Mouse (Mus musculus) macrophage (primary cell): Measurements from ENCODE around the gene Scarf1. TPM values are rescaled to one million over a fixed set of nuclear protein-coding genes. Genes with fewer than 3 reads are reported as not detected.

Experiments used
- H3K27ac ChIP-seq: fragments of 350-480 bp; formaldehyde crosslinking; 2 replicates; pipeline ENCODE4 v1.9.0; 2021
- H3K36me3 ChIP-seq: fragments of 350-480 bp; formaldehyde crosslinking; 2 replicates; pipeline ENCODE4 v1.9.0; 2021; ENCODE audit errors: inconsistent target
- H3K4me3 ChIP-seq: fragments of 350-480 bp; formaldehyde crosslinking; 2 replicates; pipeline ENCODE4 v1.9.0; 2021; ENCODE audit errors: inconsistent target
- H3K79me2 ChIP-seq: fragments of 350-480 bp; formaldehyde crosslinking; 2 replicates; pipeline ENCODE4 v1.9.0; 2021; ENCODE audit errors: inconsistent target
- WGBS: methylation state at CpG from one replicate; pipeline ENCODE4 v1.1.7; 2026; ENCODE audit warnings: inconsistent platforms; ENCODE audit not compliant: missing documents; 5-methylcytosine and 5-hydroxymethylcytosine counted together
- polyA plus RNA-seq: library from polyadenylated mRNA; stranded (reverse); fragments of 250-400 nt; gene quantifications from 3 replicates; pipeline ENCODE4 v1.2.4, GENCODE M21; 2018; ENCODE audit warnings: inconsistent platforms

Scarf1 gene
- polyA plus RNA-seq, 1 experiment from 2014 or later, result 8.6 TPM

DNA sequence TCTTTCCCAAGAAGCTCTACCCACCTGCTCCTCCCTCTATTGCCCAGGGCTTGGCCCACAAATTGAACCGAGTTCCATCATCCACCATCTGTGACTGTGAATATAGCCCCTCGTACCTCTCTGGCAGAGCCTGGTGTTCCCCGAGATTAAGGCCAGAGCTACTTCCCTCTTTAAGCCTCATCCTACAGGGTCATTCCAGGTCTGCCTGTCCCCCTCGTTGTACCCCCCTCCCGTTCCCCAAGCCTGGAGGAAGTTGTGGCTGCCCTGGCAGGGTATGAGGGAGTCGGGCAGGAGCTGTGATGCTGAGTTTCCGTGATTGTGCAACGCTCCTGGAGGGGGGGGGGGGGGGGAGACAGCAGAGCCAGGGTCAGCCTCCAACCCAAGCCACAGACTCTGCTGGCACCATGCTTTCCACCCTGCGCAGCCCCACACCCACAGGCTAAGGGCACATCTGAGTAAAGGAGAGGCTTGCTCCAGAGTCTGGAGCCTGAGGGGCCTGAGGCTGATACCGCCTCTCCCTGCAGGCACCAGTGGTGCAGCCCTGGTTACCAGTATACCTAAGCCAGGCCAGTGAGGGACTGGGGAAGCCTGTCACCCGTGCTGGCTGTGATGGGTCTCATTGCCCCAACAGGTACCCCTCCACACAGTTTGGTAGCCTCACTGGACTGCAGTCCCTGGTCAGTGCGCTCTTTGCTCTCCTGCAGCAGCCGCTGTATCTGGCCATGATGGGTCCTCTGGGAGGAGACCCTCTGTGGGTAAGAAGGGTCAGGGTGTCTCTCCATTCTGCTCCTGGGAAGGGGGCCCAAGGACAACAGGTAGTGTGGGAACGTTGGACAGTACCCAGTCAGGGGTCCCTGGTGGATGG lies 58.0 kb downstream of the Scarf1 start:
- peaks cover 38% of the 10 kb centered on the region for H3K36me3 ChIP-seq
- 17% methylated on average over 13 of the region's 14 CpGs for WGBS
- no peak overlapping the region for H3K4me3 ChIP-seq
- H3K79me2 ChIP-seq, result peaks cover 37% of the 10 kb centered on the region; the same call in 1 of the 2 replicates
- peak overlapping the region; percentile 98 for H3K27ac ChIP-seq

DNA sequence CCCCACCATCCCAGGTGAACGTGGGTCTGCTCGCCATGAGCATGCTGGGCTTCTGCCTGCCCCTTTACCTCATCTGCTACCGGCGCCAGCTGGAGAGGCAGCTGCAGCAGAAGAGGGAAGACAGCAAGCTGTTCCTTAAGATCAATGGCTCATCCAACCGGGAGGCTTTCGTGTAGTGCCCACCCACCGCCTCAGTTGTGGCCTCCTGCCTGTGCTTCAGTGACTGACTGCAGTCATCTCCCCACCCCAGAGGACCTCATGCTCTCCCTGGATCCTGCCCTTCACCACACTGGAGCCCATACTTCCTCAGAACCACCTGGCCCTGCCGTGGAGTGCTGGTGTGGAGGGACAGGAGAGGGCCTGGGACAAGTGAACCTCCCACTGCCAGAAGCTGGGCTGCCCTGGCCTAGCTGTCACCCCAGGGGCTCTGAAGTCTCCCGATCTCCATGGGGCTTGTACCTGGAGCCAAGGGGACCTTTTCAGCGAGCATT lies 59.0 kb downstream of the Scarf1 start:
- WGBS, result 25% methylated on average over 10 of the region's 10 CpGs
- Histone ChIP-seq H3K36me3 (peaks cover 31% of the 10 kb centered on the region), H3K27ac (peak overlapping the region; percentile 98), H3K79me2 (peaks cover 29% of the 10 kb centered on the region; the same call in 1 of the 2 replicates), H3K4me3 (no peak overlapping the region)

DNA sequence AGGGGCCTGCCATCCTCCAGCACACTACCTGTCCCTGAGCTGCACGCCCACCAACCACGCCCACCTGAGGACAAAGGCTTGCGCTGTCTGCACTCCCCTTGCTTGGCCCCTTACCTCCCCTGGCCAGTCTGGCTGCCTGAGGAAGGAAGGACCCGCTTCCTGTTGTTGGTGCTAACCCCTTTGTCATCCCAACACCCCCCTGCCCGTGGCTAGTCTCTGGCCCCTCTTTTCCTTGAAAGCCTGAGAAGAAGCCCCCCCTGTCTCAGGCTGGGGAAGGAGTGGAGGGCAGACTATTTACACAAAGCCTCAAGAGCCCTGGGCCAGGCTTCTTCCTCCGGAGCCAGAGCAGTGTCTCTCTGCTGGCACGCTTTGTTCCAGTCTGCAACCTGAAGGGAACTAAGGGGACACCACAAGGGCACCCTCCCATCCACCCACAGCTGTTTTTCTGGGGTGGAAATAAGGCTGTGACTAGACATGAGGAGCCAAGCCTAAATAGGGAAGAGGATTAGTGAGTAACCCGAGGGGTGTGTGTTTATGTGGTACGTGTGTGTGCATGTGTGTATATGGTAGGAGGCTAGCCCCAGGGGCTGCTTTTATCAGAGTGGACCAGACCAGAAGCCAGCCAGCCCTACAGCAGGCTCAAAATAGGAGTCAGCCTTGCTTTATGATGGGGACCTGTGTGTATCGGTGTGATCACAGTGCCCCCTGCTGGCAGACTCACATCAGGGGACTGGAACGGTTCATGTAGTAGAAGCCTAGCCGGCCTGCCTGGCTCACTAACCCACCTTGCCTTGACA lies 59.7 kb downstream of the Scarf1 start:
- peaks cover 22% of the 10 kb centered on the region; the same call in 1 of the 2 replicates for H3K79me2 ChIP-seq
- H3K4me3 ChIP-seq, result no peak overlapping the region
- peak overlapping the region; percentile 98 for H3K27ac ChIP-seq
- peaks cover 24% of the 10 kb centered on the region for H3K36me3 ChIP-seq
- 2% methylated on average over 11 of the region's 12 CpGs for WGBS

DNA sequence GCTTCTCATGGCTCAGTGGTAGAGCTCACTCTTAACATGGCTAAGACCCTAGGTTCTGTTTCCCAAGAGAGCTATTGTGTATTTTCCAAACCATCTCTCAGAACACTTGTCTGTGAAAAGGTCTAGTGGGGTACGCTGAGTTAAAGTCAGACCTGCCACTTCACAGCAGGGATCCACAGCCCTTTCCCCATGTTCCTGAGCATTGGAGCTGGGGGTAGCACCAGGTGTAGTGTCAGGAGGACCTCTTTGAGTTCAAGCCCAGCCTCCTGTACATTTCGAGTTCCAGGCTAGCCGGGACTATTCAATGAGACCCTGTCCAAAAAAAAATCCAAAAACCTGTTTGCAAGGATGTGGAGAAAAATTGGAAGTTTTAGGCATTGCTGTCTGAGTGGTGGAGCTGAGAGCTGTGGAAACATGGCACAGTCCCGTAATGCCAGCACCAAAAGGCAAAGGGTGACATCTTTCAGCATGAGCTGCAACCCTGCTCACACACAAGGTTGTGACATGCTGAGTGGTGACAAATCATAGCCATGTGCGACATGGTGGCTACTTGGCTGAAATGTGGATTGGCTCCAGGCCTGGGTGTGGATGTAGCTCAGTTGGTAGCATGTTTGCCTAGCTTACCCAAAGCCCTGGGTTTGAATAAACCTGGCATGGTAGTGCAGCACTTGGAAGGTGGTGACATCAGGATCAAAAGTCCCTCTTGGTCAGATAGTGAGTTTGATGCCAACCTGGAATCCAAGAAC lies 61.2 kb downstream of the Scarf1 start:
- Histone ChIP-seq H3K4me3 (no peak overlapping the region), H3K27ac (peak overlapping the region; percentile 98), H3K79me2 (peaks cover 8% of the 10 kb centered on the region; the same call in 1 of the 2 replicates), H3K36me3 (peaks cover 9% of the 10 kb centered on the region)
- 86% methylated on average over 4 of the region's 5 CpGs for WGBS

DNA sequence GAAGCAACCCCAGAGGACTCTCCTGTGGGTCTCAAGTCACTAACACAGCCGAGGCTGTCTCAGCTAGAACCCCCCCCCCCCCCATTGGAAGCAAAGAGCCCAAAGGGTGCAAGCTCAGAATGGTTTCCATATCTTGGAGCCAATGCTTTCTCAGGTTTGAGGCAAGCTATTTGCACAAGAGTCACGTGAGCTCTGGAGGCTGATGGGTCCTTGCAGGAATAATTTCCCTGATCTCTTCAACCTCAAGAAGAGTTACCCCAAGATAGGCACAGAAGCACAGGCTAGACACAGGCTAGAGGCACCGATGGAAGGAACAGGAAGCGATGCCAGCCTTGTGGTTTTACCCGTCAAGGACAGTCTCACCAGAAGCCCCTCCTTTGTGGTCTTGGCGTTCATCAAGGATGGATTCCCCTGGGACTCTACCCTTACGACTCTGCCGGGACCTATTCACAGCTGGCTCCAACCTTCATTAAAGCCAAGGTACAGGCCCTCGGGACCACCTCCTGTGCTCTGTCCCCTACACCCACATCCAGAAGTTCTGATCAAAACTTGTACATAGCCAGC lies 62.3 kb downstream of the Scarf1 start:
- H3K4me3 ChIP-seq, result no peak overlapping the region
- peaks cover 8% of the 10 kb centered on the region; the same call in 1 of the 2 replicates for H3K79me2 ChIP-seq
- no peak overlapping the region for H3K27ac ChIP-seq
- no peaks in the 10 kb centered on the region; the same call in 1 of the 2 replicates for H3K36me3 ChIP-seq
- 41% methylated on average over 8 of the region's 9 CpGs for WGBS

Other genes with a start within 250 kb of the Scarf1 start
- gene Rpa1, start 165.2 kb upstream of the Scarf1 start, polyA plus RNA-seq, result 37.9 to 93.2 TPM (median 39.5 TPM) in 3 replicates
- gene Smyd4, start 165.1 kb upstream of the Scarf1 start, polyA plus RNA-seq, result 3.6 to 6.3 TPM (median 5.0 TPM) in 3 replicates
- 0.86 to 1.0 TPM in 2 of 3 replicates, not detected in the other for gene Serpinf1, start 90.8 kb upstream of the Scarf1 start, polyA plus RNA-seq
- 0.11 TPM in 1 of 3 replicates, not detected in the others for gene Serpinf2, start 73.9 kb upstream of the Scarf1 start, polyA plus RNA-seq
- 45.8 to 53.6 TPM (median 49.5 TPM) in 3 replicates for gene Wdr81, start 58.8 kb upstream of the Scarf1 start, polyA plus RNA-seq
- 2.5 to 4.9 TPM (median 4.5 TPM) in 3 replicates for gene Tlcd2, start 51.8 kb upstream of the Scarf1 start, polyA plus RNA-seq
- gene Prpf8, start 26.7 kb upstream of the Scarf1 start, polyA plus RNA-seq, result 72.5 to 92.1 TPM (median 86.0 TPM) in 3 replicates
- 6.6 to 7.4 TPM (median 7.1 TPM) in 3 replicates for gene Rilp, start 3.4 kb upstream of the Scarf1 start, polyA plus RNA-seq
- 250 to 450 TPM (median 359 TPM) in 3 replicates for gene Slc43a2, start 18.2 kb downstream of the Scarf1 start, polyA plus RNA-seq
- 282 to 582 TPM (median 340 TPM) in 3 replicates for gene Pitpna, start 74.6 kb downstream of the Scarf1 start, polyA plus RNA-seq
- 20.3 to 48.0 TPM (median 38.4 TPM) in 3 replicates for gene Inpp5k, start 117.4 kb downstream of the Scarf1 start, polyA plus RNA-seq
- 62.9 to 77.4 TPM (median 64.6 TPM) in 3 replicates for gene Myo1c, start 137.0 kb downstream of the Scarf1 start, polyA plus RNA-seq
- gene Crk, start 165.7 kb downstream of the Scarf1 start, polyA plus RNA-seq, result 52.3 to 73.1 TPM (median 60.5 TPM) in 3 replicates
- gene Ywhae, start 219.3 kb downstream of the Scarf1 start, polyA plus RNA-seq, result 317 to 1,145 TPM (median 466 TPM) in 3 replicates